Mouse (Mus musculus) stomach, postnatal 0 days (tissue): ENCODE measurements around the gene Wdr63. TPM values are rescaled to one million over a fixed set of nuclear protein-coding genes. Genes with fewer than 3 reads are reported as not detected.

ENCODE experiments used
- ATAC-seq: fragments of 200-750 bp; cut with Nextera tagmentation; 2 replicates; pipeline ENCODE4 v1.8.0; 2017; ENCODE audit not compliant: low FRiP score, low TSS enrichment
- DNase-seq: peaks from one replicate; pipeline ENCODE4 v3.0.0-alpha.2; 2016; ENCODE audit warnings: low spot score
- H3K27ac ChIP-seq: fragments of 300-500 bp; sonication (generic); replicated peaks from 2 replicates; pipeline ENCODE4 v1.5.1; 2014; ENCODE audit warnings: mild to moderate bottlenecking, control low read depth
- H3K27me3 ChIP-seq: fragments of 300-500 bp; sonication (generic); 2 replicates; pipeline ENCODE4 v1.6.1; 2014; ENCODE audit warnings: low read length; ENCODE audit not compliant: control insufficient read depth, insufficient read depth
- H3K36me3 ChIP-seq: fragments of 300-500 bp; sonication (generic); 2 replicates; pipeline ENCODE4 v1.6.1; 2014; ENCODE audit warnings: low read length, mixed read lengths; ENCODE audit not compliant: control insufficient read depth, insufficient read depth
- H3K4me1 ChIP-seq: fragments of 300-500 bp; sonication (generic); replicated peaks from 2 replicates; pipeline ENCODE4 v1.6.1; 2014; ENCODE audit warnings: antibody characterized with exemption; ENCODE audit not compliant: control insufficient read depth, insufficient read depth
- H3K4me2 ChIP-seq: fragments of 300-500 bp; sonication (generic); replicated peaks from 2 replicates; pipeline ENCODE4 v1.6.1; 2014; ENCODE audit warnings: low read depth, mild to moderate bottlenecking, control low read depth, moderate library complexity
- H3K4me3 ChIP-seq: fragments of 300-500 bp; sonication (generic); 2 replicates; pipeline ENCODE4 v1.5.1; 2014; ENCODE audit warnings: low read depth, low read length, control low read depth
- H3K9ac ChIP-seq: fragments of 300-500 bp; sonication (generic); 2 replicates; pipeline ENCODE4 v1.6.1; 2014; ENCODE audit warnings: mild to moderate bottlenecking, low read length, control low read depth, mixed read lengths
- H3K9me3 ChIP-seq: fragments of 300-500 bp; sonication (generic); 2 replicates; pipeline ENCODE4 v1.6.1; 2016; ENCODE audit warnings: low read length; ENCODE audit not compliant: control insufficient read depth
- CTCF ChIP-seq: IDR thresholded peaks from 2 replicates; pipeline ENCODE4 v1.5.1; 2016; ENCODE audit warnings: antibody characterized with exemption, low read depth, mild to moderate bottlenecking, moderate library complexity
- EP300 ChIP-seq: optimal IDR thresholded peaks from 2 replicates; pipeline ENCODE3; 2016; ENCODE audit warnings: antibody characterized with exemption
- WGBS: fragments of 180-500 bp; shearing (Covaris S2); extraction: QIAGEN DNeasy Blood & Tissue Kit; methylation state at CpG from one replicate; pipeline ENCODE4 v1.1.7; 2014; 5-methylcytosine and 5-hydroxymethylcytosine counted together
- polyA plus RNA-seq: library from polyadenylated mRNA; unstranded; fragments of >200 nt; fragmentation: Nextera tagmentation; extraction: Ambion mirVana; gene quantifications from 2 replicates; pipeline ENCODE4 v1.2.1, GENCODE M21; 2015

Wdr63 gene
- polyA plus RNA-seq, 1 experiment from 2014 or later = 0.72 TPM

DNA sequence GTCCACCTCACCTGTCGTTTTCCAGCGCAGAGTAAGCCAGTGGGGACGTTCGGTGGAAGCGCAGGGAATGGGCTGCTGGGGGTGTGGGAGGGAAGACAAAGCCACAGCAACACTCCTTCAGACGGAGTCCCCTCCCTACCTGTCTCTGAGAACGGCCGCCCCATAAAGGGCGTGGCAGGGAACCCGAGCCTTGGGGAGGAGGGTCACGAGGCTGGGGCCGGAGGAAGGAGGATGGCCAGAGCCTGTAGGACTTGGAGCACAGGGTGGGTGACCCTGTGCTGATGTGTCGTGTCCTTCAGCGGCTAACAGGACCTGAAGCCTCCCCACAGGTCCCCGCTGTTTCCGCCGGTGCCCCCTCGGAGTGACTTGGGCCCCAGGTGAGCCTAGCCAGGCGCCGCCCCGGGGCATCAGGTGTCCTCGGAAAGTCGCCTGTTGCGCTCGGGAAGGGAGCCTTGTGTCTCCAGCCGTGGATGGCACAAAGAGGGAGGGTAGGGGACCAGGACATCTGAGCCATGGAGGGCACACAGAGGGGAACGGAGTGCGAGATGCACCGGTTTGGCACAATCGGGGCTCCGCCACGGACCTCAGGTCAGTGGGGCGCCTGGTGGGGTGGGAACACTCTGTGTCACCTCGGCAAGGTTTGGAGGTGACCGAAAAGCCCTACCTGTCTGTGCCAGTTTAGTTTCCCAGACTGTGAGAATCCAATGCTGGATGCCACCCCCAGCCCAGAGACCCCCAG is 9.5 kb upstream of the Wdr63 start, which contains the start of gene Mcoln3:
Gene Mcoln3, plus strand, starts transcription at position 193 of the 739 bp plus-strand sequence.
- H3K27me3 ChIP-seq = 0 out of 2 replicates have a peak, but pooled peaks cover 2% of the 10 kb centered on the region
- no peaks in the 10 kb centered on the region for H3K36me3 ChIP-seq
- no peak within 1 kb of the TSS for H3K9ac ChIP-seq
- H3K4me3 ChIP-seq = peak within 1 kb of the TSS; percentile 6; the same call in 1 of the 2 replicates
- H3K4me2 ChIP-seq = peak within 1 kb of the TSS; percentile 46
- no peaks in the 10 kb centered on the region for H3K4me1 ChIP-seq
- DNase-seq (peak; percentile 37), ATAC-seq (peak; percentile 26; the same call in 1 of the 2 replicates)
- no peak within 1 kb of the TSS for H3K27ac ChIP-seq
- WGBS = 14% methylated on average over 34 of the region's 35 CpGs
- TF ChIP-seq EP300 = no peak
- no peak for TF ChIP-seq CTCF
- no peaks in the 10 kb centered on the region for H3K9me3 ChIP-seq

- ATAC-seq (no peak), DNase-seq (no peak)
- Histone ChIP-seq H3K27ac (no peak overlapping the region), H3K36me3 (no peaks in the 10 kb centered on the region), H3K4me3 (no peak overlapping the region), H3K4me1 (0 out of 2 replicates have a peak, but pooled peaks cover 2% of the 10 kb centered on the region), H3K4me2 (no peak overlapping the region), H3K9me3 (no peaks in the 10 kb centered on the region), H3K27me3 (no peaks in the 10 kb centered on the region), H3K9ac (no peak overlapping the region)
- TF ChIP-seq CTCF (no peak), EP300 (no peak)
- 52% methylated on average over 6 of the region's 6 CpGs for WGBS
Measured at GRCm38 (mm10) chr3:146110916-146111315, 3.0 kb upstream of the Wdr63 start.

GRCm38 (mm10) chr3:146110358-146110757 is 2.4 kb upstream of the Wdr63 start:
- no peak for ATAC-seq
- no peak for DNase-seq
- H3K36me3 ChIP-seq = no peaks in the 10 kb centered on the region
- WGBS = 61% methylated on average over 2 of the region's 2 CpGs
- no peaks in the 10 kb centered on the region for H3K9me3 ChIP-seq
- no peak overlapping the region for H3K4me3 ChIP-seq
- TF ChIP-seq EP300 (no peak), CTCF (no peak)
- H3K9ac ChIP-seq = no peak overlapping the region
- H3K4me2 ChIP-seq = no peak overlapping the region
- no peak overlapping the region for H3K27ac ChIP-seq
- H3K4me1 ChIP-seq = 0 out of 2 replicates have a peak, but pooled peaks cover 2% of the 10 kb centered on the region
- no peaks in the 10 kb centered on the region for H3K27me3 ChIP-seq

GRCm38 (mm10) chr3:146108945-146109344 is 1.0 kb upstream of the Wdr63 start:
- Histone ChIP-seq H3K4me2 (no peak overlapping the region), H3K4me1 (0 out of 2 replicates have a peak, but pooled peaks cover 2% of the 10 kb centered on the region), H3K4me3 (no peak overlapping the region), H3K36me3 (no peaks in the 10 kb centered on the region), H3K9me3 (no peaks in the 10 kb centered on the region), H3K27ac (no peak overlapping the region), H3K27me3 (no peaks in the 10 kb centered on the region), H3K9ac (no peak overlapping the region)
- DNase-seq (no peak), ATAC-seq (no peak)
- WGBS = 55% methylated on average over 2 of the region's 2 CpGs
- no peak for TF ChIP-seq EP300
- TF ChIP-seq CTCF = no peak

DNA sequence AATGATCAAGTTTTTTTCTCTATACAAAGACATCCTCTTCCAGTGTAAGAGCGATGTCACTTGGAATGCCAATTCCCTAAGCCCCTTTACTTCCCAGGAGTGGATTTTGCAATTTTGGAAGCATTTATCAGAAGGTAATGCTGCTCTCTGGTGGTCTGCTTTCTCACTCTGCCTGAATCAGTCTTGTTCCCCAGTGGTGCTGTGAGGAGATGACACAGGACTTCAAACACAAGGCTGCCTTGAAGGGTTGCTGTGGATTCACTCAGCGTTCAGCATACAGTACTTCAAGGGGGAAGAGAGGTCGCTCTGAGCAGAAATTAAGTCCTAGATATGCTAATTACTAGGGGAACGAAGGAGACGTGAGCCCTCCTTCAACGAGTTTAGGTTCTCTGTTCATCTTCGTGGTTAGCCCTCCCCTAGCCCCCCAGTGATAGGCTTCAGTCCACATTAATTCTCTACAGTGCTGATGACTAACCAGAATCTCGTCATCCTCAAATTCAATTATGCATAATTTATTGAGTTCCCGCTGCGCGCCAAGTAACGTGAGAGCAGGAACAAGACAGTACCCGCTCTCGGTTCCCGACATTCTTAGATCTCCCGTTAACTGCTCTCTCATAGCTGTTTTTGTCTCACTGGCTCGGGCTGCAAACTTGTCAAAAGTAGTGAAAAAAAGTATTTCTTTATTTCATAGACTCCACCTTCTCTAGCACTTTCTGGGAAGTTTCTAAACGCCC is 647 bp downstream of the Wdr63 start:
- ATAC-seq = peak; percentile 70; the same call in 1 of the 2 replicates
- no peak overlapping the region for H3K27ac ChIP-seq
- WGBS = 5% methylated on average over 18 of the region's 18 CpGs
- 0 out of 2 replicates have a peak, but pooled peaks cover 2% of the 10 kb centered on the region for H3K4me1 ChIP-seq
- TF ChIP-seq CTCF = peak; percentile 58
- TF ChIP-seq EP300 = no peak
- H3K4me3 ChIP-seq = peak overlapping the region; percentile 33
- H3K4me2 ChIP-seq = peak overlapping the region; percentile 54
- DNase-seq = peak; percentile 24
- no peaks in the 10 kb centered on the region for H3K9me3 ChIP-seq
- H3K9ac ChIP-seq = no peak overlapping the region
- H3K27me3 ChIP-seq = no peaks in the 10 kb centered on the region
- no peaks in the 10 kb centered on the region for H3K36me3 ChIP-seq

GRCm38 (mm10) chr3:146102049-146102448 is 5.9 kb downstream of the Wdr63 start:
- H3K4me2 ChIP-seq = no peak overlapping the region
- no peak overlapping the region for H3K27ac ChIP-seq
- no peaks in the 10 kb centered on the region for H3K36me3 ChIP-seq
- DNase-seq = no peak
- TF ChIP-seq CTCF (peak; percentile 47), EP300 (no peak)
- no peak overlapping the region for H3K9ac ChIP-seq
- 53% methylated on average over 6 of the region's 6 CpGs for WGBS
- H3K4me3 ChIP-seq = no peak overlapping the region
- no peaks in the 10 kb centered on the region for H3K27me3 ChIP-seq
- no peaks in the 10 kb centered on the region for H3K4me1 ChIP-seq
- no peak for ATAC-seq
- no peaks in the 10 kb centered on the region for H3K9me3 ChIP-seq
